Mouse (Mus musculus) lung, postnatal 14 days (tissue): ENCODE measurements around the gene Exosc1.
"Not testable (repeated sequence)": the region's sequence is repeated elsewhere in the genome, so short reads cannot be mapped to it uniquely, and the experiment has no call there.

ENCODE experiments used
- DNase-seq: peaks from one replicate; pipeline ENCODE4 v3.0.0; 2021

Exosc1 gene

DNA sequence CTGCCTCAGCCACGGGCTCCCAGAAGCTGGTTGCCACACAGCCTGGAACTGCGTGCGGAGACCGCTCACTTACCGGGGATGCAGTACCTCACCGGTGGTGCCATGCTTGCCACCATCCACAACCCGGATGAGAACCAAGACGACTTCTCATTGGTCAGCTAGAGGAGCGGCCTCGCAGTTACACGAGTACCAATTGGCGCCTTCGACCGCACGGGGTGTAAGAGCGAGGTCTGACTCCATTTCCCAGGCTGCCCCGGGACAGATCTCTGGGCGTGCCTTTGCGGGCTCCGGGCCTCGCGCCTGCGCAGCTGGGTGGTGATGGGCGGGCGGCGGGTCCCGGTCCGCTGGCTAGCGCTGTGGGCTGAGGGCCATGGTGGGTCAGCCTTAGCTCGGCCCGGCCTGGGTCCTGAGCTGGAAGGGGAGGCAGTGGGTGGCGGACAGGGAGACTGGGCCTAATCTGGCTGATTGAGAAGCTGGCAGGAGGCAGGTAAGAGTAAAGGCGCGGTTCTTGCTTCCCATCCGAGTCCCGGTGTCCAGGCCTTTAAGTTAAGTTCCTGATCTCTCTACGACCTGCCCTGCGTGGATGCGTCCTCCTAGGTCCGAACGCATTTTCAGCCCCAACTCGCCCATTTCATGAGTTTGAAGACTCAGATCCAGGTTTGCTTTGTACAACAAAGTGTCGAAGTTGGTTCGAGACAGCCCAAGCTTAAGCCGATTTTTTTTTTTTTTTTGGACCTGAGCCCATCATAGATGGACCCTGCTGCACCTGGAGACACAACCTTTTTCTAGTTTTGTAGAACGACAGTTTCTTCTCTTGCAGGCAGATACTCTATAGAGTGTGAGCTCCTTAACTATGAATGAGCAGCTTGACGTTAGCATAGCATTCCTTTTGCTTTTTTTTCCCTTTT lies at the start of gene Exosc1, which contains the start of gene Zdhhc16:
Gene Exosc1, minus strand, starts transcription at position 245 of the 908 bp plus-strand sequence.
Gene Zdhhc16, plus strand, starts transcription at position 302 of the 908 bp plus-strand sequence.
- DNase-seq: peak; percentile 97

GRCm38 (mm10) chr19:41982791-41983150 lies 49.5 kb upstream of the Exosc1 start:
- no peak for DNase-seq

DNA sequence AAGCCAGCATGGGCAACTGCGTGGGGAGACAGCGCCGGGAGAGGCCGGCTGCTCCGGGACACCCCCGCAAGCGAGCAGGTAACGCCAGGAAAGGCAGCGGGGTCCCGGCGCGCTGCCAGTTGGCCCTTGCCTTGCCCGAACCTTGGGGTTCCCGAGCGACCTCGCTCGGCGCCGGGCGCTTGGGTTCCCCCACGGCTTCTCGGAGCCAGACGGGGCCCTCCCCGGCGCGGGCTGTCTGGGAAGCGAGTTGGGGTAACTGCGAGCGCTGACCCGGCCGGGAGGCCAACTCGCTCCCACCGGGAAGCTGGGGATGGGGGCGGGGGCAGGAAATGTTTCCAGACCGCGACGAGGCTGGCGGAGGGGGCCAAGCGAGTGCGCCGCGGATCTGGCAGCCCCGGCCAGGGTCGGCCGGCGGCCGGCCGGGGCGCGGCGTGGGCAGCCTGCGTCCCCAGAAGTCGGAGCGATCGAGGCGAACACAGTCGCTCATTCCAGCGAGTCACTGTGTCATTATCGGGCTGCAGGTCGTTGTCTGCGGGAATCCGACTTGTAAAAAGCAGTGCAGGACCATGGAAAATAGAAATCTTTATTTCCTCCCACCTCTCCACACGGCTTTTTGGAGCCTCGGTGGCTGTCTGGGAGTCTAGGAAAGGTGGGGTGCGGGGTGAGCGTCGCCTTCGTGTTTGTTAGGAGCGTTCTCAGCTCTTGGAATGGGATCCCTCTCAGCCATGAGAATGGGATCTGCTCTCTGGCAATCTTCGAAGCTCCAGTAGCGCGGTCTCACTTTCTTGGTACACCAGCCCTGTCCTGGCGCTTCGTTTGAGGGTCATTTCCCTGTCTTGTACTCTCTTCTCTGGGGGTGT lies 48.9 kb upstream of the Exosc1 start:
- DNase-seq: peak; percentile 54

DNA sequence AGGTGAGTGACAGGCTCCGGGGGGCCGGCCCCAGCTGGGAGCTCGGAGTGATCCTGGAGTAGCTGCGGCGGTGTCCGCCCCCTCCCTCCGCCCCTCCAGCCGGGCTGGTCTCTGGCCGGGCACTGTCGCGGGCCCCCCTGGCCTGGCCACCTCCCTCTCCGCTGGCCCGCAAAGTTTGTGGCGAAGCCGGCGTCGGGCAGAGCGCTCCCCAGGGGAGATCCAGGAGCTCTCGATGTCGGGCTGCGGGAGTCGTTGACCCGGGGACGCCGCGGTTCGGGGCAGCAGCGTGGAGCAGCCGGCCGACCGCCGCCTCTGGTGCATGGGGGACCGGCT lies 48.3 kb upstream of the Exosc1 start, which contains the start of gene Ubtd1:
Gene Ubtd1, plus strand, starts transcription at position 169 of the 333 bp plus-strand sequence.
- no peak for DNase-seq

- DNase-seq: peak; percentile 99
These were observed 47.8 kb upstream of the Exosc1 start, which contains the start of gene Mms19 for GRCm38 (mm10) chr19:41980819-41981594. TSS of gene Mms19 (minus strand) at chr19:41981157.

DNA sequence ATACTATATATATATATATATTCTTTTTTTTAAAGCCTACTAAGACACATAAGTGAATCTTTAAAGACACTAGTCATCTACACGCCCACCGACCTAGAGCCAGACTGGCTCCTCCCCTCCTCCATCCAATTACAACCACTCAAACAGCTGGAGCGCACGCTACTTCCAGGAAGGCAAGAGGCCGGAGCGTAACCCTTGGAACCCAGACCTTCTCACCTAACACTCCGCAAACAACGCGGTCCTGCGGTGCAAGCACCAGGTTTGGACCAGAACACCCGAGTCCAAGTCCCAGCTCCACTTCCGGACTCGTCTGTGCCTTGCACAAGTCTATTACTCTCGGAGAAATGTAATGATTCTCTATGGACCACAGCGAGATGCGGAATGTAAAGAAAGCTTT lies 47.2 kb upstream of the Exosc1 start:
- DNase-seq: peak; percentile 35

DNA sequence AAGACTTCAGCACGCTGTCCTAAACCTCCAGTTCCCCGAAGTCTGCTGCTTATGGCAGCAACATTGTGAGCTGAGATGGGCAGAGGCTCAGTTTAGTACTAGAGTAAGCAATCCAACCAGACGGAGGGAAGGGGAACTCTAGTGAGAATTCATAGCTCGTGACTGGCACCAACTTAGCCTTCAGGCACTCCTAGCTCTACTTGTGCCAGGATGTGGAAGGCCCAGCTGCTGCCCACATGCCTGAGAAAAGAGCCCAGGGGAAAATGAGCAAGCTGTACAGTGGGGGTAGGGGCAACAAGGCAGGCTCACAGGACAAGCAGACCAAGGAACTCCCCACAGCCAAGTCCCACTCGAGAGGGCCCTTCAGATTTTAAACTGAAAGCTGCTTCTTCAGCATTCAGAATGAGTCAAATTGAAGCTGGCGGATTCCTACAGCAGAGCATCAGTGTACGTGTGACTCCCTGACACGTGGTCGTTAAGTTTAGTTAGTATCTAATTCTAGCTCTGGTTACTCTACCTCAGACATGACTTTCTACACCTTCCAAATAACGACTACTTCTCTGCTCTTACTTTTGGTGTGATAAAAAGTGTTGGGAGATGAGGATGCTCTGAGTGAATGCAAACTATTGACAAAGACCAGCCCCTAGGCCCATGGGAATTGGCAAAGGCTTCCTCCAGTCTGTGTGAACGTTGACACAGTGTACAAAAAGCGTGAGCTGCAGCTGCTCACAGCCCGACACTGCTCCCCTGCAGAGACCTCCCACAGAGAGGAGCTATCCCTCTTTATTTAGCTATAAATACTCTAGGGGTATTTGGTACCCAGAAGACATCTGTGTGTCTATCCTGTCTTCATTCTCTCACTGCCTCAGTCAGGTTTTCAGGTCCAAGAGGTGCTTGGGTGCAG lies 40.9 kb upstream of the Exosc1 start:
- DNase-seq: no peak

- no peak for DNase-seq
These were observed 36.4 kb upstream of the Exosc1 start for GRCm38 (mm10) chr19:41969618-41970017.

- DNase-seq: no peak
These were observed 20.4 kb upstream of the Exosc1 start for GRCm38 (mm10) chr19:41953574-41953973.

DNA sequence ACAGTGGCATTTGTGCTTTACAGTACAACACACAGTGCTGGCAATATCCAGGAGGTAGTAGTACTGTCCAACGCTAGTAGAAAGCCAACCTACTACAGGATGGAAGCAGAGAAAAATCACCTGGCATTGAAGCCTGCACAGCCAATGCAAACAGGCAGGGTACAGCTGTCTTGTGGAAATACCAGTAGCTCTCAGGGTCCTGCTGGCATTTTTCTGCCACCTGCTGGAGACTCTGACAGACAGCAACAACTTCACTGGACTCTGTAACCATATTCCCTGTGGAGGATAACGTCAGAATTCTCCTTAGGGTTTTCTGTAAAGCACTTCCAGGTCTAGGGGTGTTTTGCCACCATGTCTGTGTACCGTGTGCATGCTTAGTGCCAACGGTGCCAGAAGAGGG lies 19.1 kb upstream of the Exosc1 start:
- DNase-seq: no peak

DNA sequence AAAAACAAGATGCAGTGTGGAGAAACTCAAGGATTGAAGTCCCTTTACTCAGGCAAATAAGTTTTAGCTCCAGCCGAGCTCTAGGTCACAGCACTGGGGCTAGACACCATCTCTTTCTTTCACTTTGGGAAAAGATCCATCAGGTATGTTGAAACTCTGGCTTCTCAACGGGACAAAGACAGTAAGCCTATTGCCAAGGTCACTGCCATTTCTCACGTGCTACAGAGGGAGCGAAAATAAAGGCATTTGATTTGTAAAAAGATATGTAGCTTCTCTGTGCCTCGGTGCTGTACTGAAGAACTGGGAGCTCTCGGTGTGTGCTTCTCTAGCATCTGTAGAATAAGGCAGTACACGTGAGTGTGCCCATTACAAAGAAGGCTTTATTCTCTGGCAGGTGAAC lies 10.6 kb upstream of the Exosc1 start:
- DNase-seq: no peak

DNA sequence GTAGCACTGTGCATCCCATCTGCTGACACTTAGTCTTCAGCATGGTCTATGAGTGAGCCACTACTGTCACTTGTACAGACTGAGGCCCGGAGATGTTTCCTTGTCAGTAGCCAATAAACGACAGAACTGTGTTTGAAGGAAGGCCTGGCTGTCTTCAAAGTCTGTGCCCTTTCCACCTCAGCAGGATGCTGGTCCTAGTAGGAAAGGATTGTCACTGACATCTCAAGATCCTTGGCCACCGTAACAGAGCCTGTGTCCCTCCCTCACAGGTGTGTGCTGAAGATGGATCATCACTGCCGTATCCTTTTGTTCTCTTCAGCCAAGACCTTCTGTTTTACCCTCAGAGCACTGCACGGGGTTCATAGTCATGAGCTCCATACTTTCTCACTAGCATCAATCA lies 5.3 kb upstream of the Exosc1 start:
- no peak for DNase-seq

- no peak for DNase-seq
These were observed 2.7 kb upstream of the Exosc1 start for GRCm38 (mm10) chr19:41935921-41936320.

DNA sequence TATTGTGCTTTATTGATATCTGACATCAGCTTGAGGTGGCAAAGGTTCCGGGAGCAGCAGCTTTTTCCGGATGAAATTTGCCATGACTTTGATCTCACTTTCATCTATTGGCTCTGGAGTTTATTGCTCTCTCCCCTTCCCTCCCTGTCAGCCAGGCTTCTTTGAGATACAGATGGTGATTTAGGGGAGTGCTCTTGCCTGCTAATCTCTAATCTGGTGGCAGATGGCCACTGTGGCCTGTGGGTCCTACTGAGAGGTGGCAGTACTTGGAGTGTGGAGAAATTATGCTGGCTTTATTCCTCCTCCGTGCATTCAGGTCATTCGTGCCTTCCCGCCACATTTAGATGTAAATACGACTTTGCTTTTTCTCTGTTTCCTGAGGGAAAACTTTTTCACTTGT lies 901 bp upstream of the Exosc1 start:
- no peak for DNase-seq

GRCm38 (mm10) chr19:41932686-41933085 lies 537 bp downstream of the Exosc1 start:
- no peak for DNase-seq

DNA sequence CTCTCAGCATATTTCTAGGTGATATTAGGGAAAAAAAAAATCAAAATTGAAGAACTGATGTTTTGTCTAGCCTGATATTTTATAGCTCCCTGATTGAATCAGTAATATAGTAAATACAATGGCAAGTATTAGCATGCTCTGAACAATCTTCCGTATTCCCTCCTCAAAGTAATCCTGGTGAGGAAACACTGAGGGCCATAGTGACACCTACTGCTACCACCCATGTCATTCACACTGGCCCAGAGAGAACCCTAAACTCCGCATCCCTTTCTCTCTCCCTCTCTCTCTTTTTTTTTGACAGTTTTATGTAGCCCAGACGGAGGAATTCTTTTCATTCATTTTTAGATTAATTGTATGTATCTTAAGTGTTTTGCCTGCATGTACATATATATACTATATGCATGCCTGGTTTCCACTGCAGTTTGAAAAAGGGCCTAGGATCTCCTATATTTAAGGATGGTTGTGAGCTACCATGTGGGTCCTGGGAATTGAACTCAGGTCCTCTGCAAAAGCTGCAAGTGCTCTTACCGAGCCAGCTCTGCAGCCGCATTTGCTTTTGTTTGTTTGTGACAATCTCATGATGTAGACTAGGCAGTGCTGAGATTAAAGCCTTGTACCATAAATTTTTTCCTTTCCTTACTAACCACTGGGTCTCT lies 12.7 kb downstream of the Exosc1 start:
- DNase-seq: no peak

DNA sequence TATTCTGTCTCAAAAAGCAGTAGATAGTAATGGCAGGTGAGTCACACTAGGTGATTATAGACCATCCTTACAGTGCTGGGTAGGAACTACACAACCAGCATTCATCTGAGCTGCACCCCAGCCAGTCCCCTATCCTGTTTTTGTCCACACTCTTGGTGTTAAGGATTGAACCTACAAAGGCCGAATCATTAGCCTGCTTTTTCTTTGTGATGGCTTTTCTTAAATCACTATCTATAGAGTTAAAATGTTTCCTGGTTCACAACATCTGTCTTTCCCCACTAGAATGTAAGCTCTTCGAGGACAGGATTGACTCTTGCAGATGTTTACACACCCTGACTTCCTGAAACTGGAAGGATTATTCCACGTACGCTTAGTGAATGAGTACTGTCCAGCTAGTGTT lies 13.8 kb downstream of the Exosc1 start:
- no peak for DNase-seq

DNA sequence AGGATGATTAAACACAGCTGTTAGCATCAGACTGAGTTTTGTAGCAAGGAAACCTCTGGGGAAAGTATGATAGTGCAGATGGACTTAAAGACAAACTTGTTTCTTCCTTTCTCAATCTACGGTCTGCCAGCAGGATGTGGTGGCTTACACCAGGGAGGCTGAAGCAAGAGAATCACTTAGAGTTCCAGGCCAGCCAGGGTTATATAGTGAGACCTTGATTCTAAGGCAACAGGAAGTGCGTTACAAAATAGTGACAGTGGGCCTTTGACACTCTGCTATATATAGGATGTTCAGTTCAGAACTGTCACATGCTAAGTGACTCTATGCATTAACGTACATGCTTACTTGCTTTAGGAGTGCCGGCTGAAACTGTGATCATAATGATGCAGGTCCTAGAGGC lies 16.4 kb downstream of the Exosc1 start:
- no peak for DNase-seq

DNA sequence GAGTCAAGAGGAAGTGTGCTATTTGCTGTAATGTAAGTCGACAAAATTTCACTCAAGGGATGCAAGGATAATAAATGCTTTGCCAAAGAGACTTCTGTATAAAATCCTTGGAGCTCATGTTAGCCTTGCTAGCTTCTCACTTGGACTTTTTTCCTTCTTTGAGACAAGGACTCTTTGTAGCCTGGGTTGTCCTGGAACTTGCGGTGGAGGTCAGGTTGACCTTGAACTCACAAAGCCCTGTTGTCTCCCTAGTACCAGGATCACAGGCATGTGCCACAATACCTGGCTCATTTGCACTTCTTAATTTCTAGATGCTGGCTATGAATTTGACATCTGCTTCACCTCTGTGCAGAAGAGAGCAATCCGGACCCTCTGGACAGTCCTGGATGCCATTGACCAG lies 17.9 kb downstream of the Exosc1 start:
- DNase-seq: no peak

DNA sequence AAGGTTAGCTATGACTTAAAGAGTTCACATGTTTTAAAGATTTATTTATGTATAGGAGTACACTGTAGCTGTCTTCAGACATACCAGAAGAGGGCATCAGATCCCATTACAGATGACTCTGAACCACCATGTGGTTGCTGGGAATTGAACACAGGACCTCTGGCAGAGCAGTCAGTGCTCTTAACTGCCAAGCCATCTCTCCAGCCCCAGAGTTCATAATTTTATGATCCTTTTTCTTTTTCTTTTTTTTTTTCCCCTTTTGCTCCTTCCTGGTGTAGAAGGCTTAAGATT lies 18.7 kb downstream of the Exosc1 start:
- DNase-seq: not testable (repeated sequence)

- no peak for DNase-seq
These were observed 19.2 kb downstream of the Exosc1 start for GRCm38 (mm10) chr19:41913774-41914591.
